Mouse (Mus musculus): ENCODE data around the gene Mmp12.
"Not testable (repeated sequence)": the region's sequence is repeated elsewhere in the genome, so short reads cannot be mapped to it uniquely, and the experiment has no call there.

Gene Mmp12

DNA sequence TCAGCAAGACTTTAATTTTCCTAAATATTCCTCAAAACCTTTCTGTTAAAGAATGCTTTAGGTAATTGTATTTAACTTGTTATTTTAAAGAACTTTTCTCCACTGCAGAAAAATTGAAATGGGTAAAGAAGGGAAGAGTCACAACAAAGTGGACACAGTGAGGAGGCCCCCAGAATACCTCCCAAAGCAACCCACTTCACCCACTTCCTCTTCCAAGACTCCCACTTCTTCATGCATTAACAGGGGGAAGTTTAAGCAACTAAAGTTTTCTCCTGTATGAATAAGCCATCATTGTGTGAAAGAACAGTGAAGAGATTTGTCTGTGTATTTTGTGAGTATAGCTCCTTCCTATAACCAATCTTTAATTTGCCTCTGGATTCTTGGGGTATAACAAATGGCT lies at the start of gene Mmp12:
Mmp12 (plus strand) TSS at position 275 of the 400 bp plus-strand sequence.
- DNase-seq, result no peak

DNA sequence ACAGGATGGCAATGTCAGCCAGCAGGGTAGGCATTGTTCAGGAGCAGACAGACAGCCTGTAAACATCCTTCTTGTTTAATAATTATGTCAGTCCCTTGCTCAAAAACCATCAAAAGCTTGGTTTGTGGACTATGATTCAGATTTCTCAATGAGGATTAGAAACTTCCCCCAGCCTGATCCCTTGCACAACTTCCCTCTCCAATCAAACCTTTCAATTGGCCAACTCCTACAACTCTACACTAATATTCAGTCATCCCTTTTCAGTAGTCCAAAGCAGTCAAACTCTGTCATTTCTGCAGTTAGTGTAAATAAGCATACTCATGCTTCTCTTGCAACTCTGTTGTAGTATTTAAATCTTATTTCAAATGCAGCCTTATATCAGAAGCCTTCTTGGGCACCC lies 12.3 kb upstream of the Mmp12 start:
- DNase-seq, result peak in 1 of 2 experiments; percentile 5

DNA sequence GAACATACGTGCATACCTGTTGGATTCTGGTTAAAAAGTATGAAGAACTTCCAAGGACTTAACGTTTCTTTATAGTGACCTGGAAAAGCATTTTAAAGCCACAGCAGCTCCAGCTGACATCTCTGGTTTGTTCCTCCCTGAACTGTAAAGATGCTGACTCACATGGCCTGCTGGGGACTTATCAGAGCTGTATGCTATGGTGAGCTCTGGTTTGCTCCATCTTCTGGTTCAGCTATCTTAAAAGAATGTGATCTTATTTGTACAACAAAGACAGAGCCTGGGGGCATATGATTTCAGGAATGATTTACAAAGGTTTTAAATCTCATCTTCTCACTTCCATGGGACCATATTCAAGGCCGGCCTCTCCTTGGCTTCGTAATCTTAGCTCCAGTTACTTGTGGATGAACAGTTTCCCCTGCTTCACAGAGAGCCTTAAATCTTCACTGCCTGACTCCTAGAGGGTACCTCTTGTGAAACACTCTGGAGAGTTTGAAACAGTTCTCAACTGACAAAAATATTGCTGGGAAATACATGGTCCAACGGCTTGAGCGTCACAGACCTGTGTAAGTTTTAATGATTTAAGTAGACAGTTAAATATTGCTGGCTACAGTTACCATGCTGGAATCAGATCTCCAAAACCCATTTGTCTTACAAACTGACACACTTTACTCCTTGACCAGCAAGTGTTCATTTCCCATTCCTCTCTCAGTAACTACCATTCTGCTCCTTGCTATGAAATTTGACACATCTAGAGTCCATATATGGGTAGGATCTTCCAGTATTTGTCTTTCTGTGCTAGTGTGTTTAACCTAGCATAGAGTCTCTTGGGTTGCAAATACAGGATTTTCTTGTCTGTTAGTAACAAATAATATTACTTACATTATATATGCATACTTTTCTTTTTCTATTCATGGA lies 8.2 kb upstream of the Mmp12 start:
- DNase-seq, result no peak

DNA sequence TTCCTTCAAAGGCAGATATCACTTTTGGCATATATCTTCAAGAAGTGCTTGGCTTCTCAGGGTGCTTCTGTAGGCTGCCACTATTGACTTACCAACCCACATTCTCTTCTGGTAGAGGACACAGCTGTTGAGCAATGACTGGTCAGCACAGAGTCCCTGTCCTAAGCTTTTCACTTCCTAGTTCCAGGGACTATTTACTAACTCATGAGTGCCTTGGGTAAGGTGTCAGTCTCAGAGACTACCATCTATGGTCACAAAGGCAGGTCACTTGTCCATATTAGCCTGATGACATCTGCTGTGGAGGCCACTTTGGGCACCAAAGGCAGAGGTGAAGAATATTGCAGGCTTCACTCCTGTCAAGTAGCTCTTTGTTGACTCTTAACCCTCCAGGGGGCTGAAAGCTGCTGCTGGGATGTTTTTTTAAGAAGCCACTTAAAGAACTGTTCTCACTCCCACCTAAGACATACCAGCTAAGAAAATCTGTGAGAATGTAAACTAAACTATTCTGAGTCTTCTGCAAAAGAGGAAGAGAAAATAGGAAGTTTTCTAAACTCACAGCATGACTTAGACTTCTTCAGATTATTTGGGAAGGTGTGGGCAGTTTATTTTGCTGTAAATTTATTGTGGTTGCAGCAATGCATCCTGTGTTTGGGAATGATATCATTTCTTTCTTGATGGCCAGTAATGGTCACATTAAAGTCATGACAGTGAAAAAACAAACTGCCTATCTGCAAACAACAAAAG lies 7.3 kb upstream of the Mmp12 start:
- peak in 1 of 2 experiments; percentile 10 for DNase-seq

- no peak for DNase-seq
Observed at GRCm38 (mm10) chr9:7345513-7345912, 1.3 kb downstream of the Mmp12 start.

DNA sequence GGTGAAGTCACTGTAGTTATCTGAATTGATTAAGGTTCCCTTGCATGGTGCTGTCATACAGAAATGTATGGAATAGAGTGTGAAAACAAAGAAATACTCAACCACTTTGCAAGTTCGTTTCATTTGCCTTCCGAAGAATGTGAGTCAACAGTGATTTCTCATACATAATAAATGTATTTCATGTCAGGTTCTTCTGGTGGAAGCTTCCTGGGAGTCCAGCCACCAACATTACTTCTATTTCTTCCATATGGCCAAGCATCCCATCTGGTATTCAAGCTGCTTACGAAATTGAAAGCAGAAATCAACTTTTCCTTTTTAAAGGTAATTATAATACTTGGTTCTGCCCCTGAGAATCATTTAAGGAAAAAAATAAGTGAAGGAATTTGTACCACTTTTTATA lies 10.4 kb downstream of the Mmp12 start:
- DNase-seq, result no peak

DNA sequence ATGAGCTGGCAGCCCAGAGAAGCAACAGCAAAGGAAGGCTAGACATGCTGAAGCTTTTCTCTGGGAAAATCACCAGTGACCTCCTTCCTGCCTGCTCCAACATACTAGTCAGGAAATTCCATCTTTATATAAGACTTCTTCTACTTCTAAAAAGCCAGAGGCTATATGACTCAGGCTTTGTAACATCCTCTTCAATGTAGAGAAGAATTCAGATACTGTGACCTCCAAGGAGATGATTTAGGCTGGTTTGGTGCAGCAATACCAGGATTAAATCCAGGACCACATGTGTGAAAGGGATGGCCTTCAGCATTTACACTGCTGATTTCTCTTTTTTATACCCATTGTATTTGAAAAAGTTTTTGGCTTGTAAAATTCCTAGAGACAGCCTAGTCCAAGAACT lies 43.8 kb downstream of the Mmp12 start, which contains the start of gene Mmp1b:
Mmp1b (minus strand) TSS at position 101 of the 400 bp plus-strand sequence.
- DNase-seq, result no peak

- not testable (repeated sequence) for DNase-seq
Observed at GRCm38 (mm10) chr9:7396556-7396955, 52.4 kb downstream of the Mmp12 start.

Measured in lung, adult 18-20 months (tissue).